Mouse (Mus musculus) cerebellum, adult 2 months (tissue): Measurements from ENCODE around the gene Med24. TPM values are rescaled to one million over a fixed set of nuclear protein-coding genes. Genes with fewer than 3 reads are reported as not detected.

Experiments
- DNase-seq, 2 experiments: peaks; one replicate each; pipeline ENCODE4 v3.0.0; 2021
- H3K27ac ChIP-seq: fragments of 200-500 bp; 2 replicates; pipeline ENCODE4 v1.5.1; 2012; ENCODE audit warnings: low read length, control low read depth, inconsistent platforms; ENCODE audit not compliant: insufficient read depth
- H3K27me3 ChIP-seq: fragments of 200-500 bp; 2 replicates; pipeline ENCODE4 v1.6.1; 2012; ENCODE audit warnings: inconsistent platforms, mild to moderate bottlenecking, low read length, moderate library complexity; ENCODE audit not compliant: control insufficient read depth, insufficient read depth
- H3K4me1 ChIP-seq: fragments of 200-500 bp; 2 replicates; pipeline ENCODE4 v1.6.1; 2011; ENCODE audit warnings: low read length; ENCODE audit not compliant: control insufficient read depth, insufficient read depth
- H3K4me3 ChIP-seq: fragments of 200-500 bp; replicated peaks from 2 replicates; pipeline ENCODE3; 2011; ENCODE audit warnings: mild to moderate bottlenecking, low read depth, low read length, control low read depth; ENCODE audit not compliant: insufficient read depth
- CTCF ChIP-seq: fragments of 200-500 bp; IDR thresholded peaks from 2 replicates; pipeline ENCODE4 v1.5.1; 2011; ENCODE audit warnings: low read depth, mild to moderate bottlenecking, control low read depth, low read length, moderate library complexity, borderline replicate concordance; ENCODE audit not compliant: insufficient read depth
- POLR2A ChIP-seq: fragments of 200-500 bp; IDR thresholded peaks from 2 replicates; pipeline ENCODE4 v1.6.1; 2011; ENCODE audit warnings: low read length, control low read depth, borderline replicate concordance; ENCODE audit not compliant: insufficient read depth
- WGBS: fragments of 180-500 bp; shearing (Covaris S2); methylation state at CpG from one replicate; pipeline ENCODE4 v1.1.7; 2018; 5-methylcytosine and 5-hydroxymethylcytosine counted together
- polyA plus RNA-seq: library from polyadenylated mRNA; depleted of rRNA; stranded (reverse); fragments of >200 nt; gene quantifications from 2 replicates; pipeline ENCODE4 v1.2.3, GENCODE M21; 2012

Gene Med24
- polyA plus RNA-seq, 1 experiment: 105 TPM

- no peaks in the 10 kb centered on the region for H3K27me3 ChIP-seq
- TF ChIP-seq CTCF (0 out of 2 replicates have a peak, but pooled peaks have one; percentile 17), POLR2A (no peak)
- H3K27ac ChIP-seq: no peak overlapping the region
- H3K4me1 ChIP-seq: peaks cover 3% of the 10 kb centered on the region
- no peak for DNase-seq
- H3K4me3 ChIP-seq: no peak overlapping the region
- 75% methylated on average over 3 of the region's 3 CpGs for WGBS
Measured at GRCm38 (mm10) chr11:98734020-98734419, 4.8 kb upstream of the Med24 start.

- Histone ChIP-seq H3K4me1 (peaks cover 3% of the 10 kb centered on the region), H3K27ac (peak overlapping the region; percentile 67; the same call in 1 of the 2 replicates), H3K4me3 (no peak overlapping the region), H3K27me3 (no peaks in the 10 kb centered on the region)
- WGBS: 5% methylated on average over 5 of the region's 5 CpGs
- peak; percentile 57 to 71 for DNase-seq
- TF ChIP-seq CTCF (no peak), POLR2A (no peak)
Measured at GRCm38 (mm10) chr11:98731134-98731533, 1.9 kb upstream of the Med24 start.

- Histone ChIP-seq H3K4me3 (no peak overlapping the region), H3K27ac (peak overlapping the region; percentile 67; the same call in 1 of the 2 replicates), H3K27me3 (no peaks in the 10 kb centered on the region), H3K4me1 (peaks cover 3% of the 10 kb centered on the region)
- no peak for TF ChIP-seq CTCF
- TF ChIP-seq POLR2A: no peak
- no peak for DNase-seq
- 30% methylated on average over 4 of the region's 4 CpGs for WGBS
Measured at GRCm38 (mm10) chr11:98730727-98731126, 1.5 kb upstream of the Med24 start.

- DNase-seq: no peak
- no peak for TF ChIP-seq POLR2A
- no peak for TF ChIP-seq CTCF
- Histone ChIP-seq H3K4me3 (no peak overlapping the region), H3K27ac (no peak overlapping the region), H3K4me1 (peaks cover 4% of the 10 kb centered on the region), H3K27me3 (no peaks in the 10 kb centered on the region)
- WGBS: 94% methylated on average over 15 of the region's 15 CpGs
Measured at GRCm38 (mm10) chr11:98725926-98726506, 3.2 kb downstream of the Med24 start.

- 87% methylated on average over 7 of the region's 7 CpGs for WGBS
- Histone ChIP-seq H3K4me3 (no peak overlapping the region), H3K27me3 (no peaks in the 10 kb centered on the region), H3K4me1 (peaks cover 9% of the 10 kb centered on the region), H3K27ac (no peak overlapping the region)
- no peak for DNase-seq
- TF ChIP-seq CTCF (no peak), POLR2A (no peak)
Measured at GRCm38 (mm10) chr11:98723098-98723497, 6.1 kb downstream of the Med24 start.

GRCm38 (mm10) chr11:98721458-98722226 lies 7.6 kb downstream of the Med24 start:
- peak; percentile 68 to 83 for DNase-seq
- TF ChIP-seq POLR2A (no peak), CTCF (no peak)
- Histone ChIP-seq H3K4me1 (peaks cover 12% of the 10 kb centered on the region), H3K27me3 (no peaks in the 10 kb centered on the region), H3K27ac (peak overlapping the region; percentile 18; the same call in 1 of the 2 replicates), H3K4me3 (no peak overlapping the region)
- WGBS: 21% methylated on average over 24 of the region's 24 CpGs

GRCm38 (mm10) chr11:98720756-98721155 lies 8.5 kb downstream of the Med24 start:
- Histone ChIP-seq H3K27me3 (no peaks in the 10 kb centered on the region), H3K4me1 (peaks cover 12% of the 10 kb centered on the region), H3K4me3 (no peak overlapping the region), H3K27ac (no peak overlapping the region)
- no peak for DNase-seq
- TF ChIP-seq POLR2A: no peak
- 88% methylated on average over 2 of the region's 2 CpGs for WGBS

GRCm38 (mm10) chr11:98717904-98718303 lies 11.3 kb downstream of the Med24 start:
- DNase-seq: peak; percentile 82 to 86
- 4% methylated on average over 13 of the region's 13 CpGs for whole genome bisulfite sequencing
- no peak overlapping the region for H3K27ac ChIP-seq
- peaks cover 12% of the 10 kb centered on the region for H3K4me1 ChIP-seq
- no peak for TF ChIP-seq POLR2A
- peak; percentile 85 for TF ChIP-seq CTCF
- no peak overlapping the region for H3K4me3 ChIP-seq
- no peaks in the 10 kb centered on the region for H3K27me3 ChIP-seq
